Mouse (Mus musculus) G1E-ER4 (cell line): ENCODE results near the gene Magi1. TPM values are rescaled to one million over a fixed set of nuclear protein-coding genes. Genes with fewer than 3 reads are reported as not detected.

Experiments
- GATA1 ChIP-seq: IDR thresholded peaks from one replicate; pipeline ENCODE4 v1.8.0; 2012; ENCODE audit warnings: low read length, inconsistent platforms
- polyA plus RNA-seq: library from polyadenylated mRNA; stranded (reverse); fragments of >175 nt; gene quantifications from 2 replicates; pipeline ENCODE4 v1.2.3, GENCODE M21; 2012

Magi1 gene
- polyA plus RNA-seq, 1 experiment: 1.0 TPM

DNA sequence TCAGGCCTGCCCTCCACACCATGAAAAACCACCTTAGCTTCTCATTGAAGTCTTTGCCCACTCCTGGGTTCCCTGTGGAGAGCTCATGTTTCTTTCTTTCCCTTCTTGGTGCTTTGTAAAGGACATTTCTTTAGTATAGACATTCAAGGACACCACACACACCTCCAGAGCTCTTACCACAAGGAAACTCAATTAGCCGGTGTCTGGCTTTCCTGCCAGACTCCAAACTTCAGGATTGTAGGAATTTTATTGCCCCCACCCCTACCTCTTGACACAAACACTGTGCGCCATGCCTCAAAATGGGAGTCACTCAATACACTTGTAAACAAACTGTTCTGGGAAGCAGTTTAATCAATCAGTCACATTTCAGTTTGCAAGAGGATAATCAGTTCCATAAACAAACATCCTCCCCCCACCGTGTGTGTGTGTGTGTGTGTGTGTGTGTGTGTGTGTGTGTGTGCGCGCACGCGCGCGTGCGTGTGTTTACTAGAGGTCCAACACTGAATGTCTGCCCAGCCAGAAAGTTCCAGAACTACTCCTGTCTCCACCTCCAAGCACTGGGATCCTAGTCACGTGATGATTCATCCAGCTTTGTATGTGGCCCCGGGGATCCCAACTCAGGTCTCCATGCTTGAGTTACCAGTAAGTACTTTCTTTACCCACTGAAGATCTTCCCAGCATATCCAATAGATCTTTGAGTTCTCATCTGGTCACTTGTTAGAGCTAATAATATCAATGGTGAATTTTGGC is 618.5 kb downstream of the Magi1 start:
- no peak for TF ChIP-seq GATA1

GRCm38 (mm10) chr6:93661139-93661538 is 622.6 kb downstream of the Magi1 start:
- no peak for TF ChIP-seq GATA1

DNA sequence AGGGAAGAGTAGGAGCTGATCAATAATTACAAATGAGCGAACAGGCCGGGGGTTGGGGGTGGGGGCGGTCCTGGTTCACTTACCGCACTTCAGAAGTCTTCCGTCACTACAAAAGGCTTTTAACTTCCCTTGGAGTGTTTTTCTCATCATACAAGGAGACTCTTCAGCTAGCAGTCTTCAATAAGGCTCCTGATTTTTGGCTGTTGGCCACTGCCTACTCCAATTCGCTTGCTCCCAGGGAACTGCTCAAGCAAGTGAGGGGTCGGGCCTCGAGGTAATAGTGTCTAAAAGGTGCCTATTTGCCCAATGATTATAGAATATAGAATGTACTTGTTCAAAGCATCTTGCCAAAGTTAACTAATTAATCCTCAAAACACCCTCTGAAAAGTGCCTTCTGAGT is 624.2 kb downstream of the Magi1 start:
- no peak for TF ChIP-seq GATA1

GRCm38 (mm10) chr6:93657187-93657974 is 626.3 kb downstream of the Magi1 start:
- no peak for TF ChIP-seq GATA1

- TF ChIP-seq GATA1: no peak
Observed at GRCm38 (mm10) chr6:93648581-93649230, 635.0 kb downstream of the Magi1 start.

- no peak for TF ChIP-seq GATA1
Observed at GRCm38 (mm10) chr6:93627200-93627599, 656.5 kb downstream of the Magi1 start.

Other genes with a start within 250 kb of the Magi1 start
- 5.1 TPM in 2 replicates for gene Slc25a26, start 216.4 kb upstream of the Magi1 start, polyA plus RNA-seq